Mouse (Mus musculus) hindbrain, embryonic 14.5 days (tissue): ENCODE data around the gene Matn4. TPM values are rescaled to one million over a fixed set of nuclear protein-coding genes. Genes with fewer than 3 reads are reported as not detected.

Experiments used
- ATAC-seq: fragments of 200-750 bp; cut with Nextera tagmentation; 2 replicates; pipeline ENCODE4 v1.8.0; 2017; ENCODE audit warnings: moderate number of reproducible peaks, mild to moderate bottlenecking, moderate TSS enrichment, moderate library complexity; ENCODE audit not compliant: low FRiP score
- DNase-seq: peaks from one replicate; pipeline ENCODE4 v3.0.0-alpha.2; 2015; ENCODE audit warnings: low spot score
- H3K27ac ChIP-seq: fragments of 300-500 bp; sonication (generic); 2 replicates; pipeline ENCODE4 v1.5.1; 2014; ENCODE audit warnings: mild to moderate bottlenecking, moderate library complexity
- H3K27me3 ChIP-seq: fragments of 300-500 bp; sonication (generic); 2 replicates; pipeline ENCODE4 v1.6.1; 2014; ENCODE audit warnings: mild to moderate bottlenecking, low read length, mixed read lengths; ENCODE audit not compliant: control insufficient read depth, insufficient read depth
- H3K36me3 ChIP-seq: fragments of 300-500 bp; sonication (generic); replicated peaks from 2 replicates; pipeline ENCODE4 v1.6.1; 2014; ENCODE audit not compliant: control insufficient read depth, insufficient read depth
- H3K4me1 ChIP-seq: fragments of 300-500 bp; sonication (generic); replicated peaks from 2 replicates; pipeline ENCODE4 v1.6.1; 2014; ENCODE audit warnings: antibody characterized with exemption, low read length, mixed read lengths; ENCODE audit not compliant: control insufficient read depth, insufficient read depth
- H3K4me2 ChIP-seq: fragments of 300-500 bp; sonication (generic); replicated peaks from 2 replicates; pipeline ENCODE4 v1.6.1; 2014; ENCODE audit warnings: mild to moderate bottlenecking, moderate library complexity
- H3K4me3 ChIP-seq: fragments of 300-500 bp; sonication (generic); replicated peaks from 2 replicates; pipeline ENCODE4 v1.5.1; 2014; ENCODE audit warnings: mild to moderate bottlenecking, low read length
- H3K9ac ChIP-seq: fragments of 300-500 bp; sonication (generic); 2 replicates; pipeline ENCODE4 v1.6.1; 2014
- H3K9me3 ChIP-seq: fragments of 300-500 bp; sonication (generic); 2 replicates; pipeline ENCODE4 v1.6.1; 2016; ENCODE audit warnings: low read length; ENCODE audit not compliant: control insufficient read depth
- WGBS: fragments of 180-500 bp; shearing (Covaris S2); extraction: QIAGEN DNeasy Blood & Tissue Kit; methylation state at CpG from one replicate; pipeline ENCODE4 v1.1.7; 2014; 5-methylcytosine and 5-hydroxymethylcytosine counted together
- polyA plus RNA-seq: library from polyadenylated mRNA; unstranded; fragments of >200 nt; fragmentation: Nextera tagmentation; extraction: Ambion mirVana; gene quantifications from 2 replicates; pipeline ENCODE4 v1.2.1, GENCODE M21; 2014

Matn4 gene
- polyA plus RNA-seq, 1 experiment from 2014 or later: 0.75 TPM

DNA sequence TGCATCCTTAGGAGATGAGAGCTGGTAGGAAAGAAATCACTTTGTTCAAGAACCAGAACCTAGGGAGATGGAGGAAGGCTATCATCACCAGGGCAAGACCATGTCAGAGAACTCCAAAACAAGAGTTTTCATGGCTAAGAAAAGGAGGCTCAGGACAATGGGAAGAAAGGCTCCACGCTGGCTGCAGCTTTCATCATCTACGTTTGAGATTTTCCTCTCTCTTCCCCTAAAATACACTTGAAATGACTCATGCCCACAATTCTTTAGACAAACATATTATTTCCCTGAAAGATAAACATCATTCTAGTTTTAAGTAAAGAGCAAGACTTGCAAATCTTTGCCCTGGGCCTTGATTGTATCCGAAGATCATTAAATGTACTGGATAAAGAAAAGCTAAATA lies 33.6 kb downstream of the Matn4 start:
- Histone ChIP-seq H3K4me2 (no peak overlapping the region), H3K9me3 (no peaks in the 10 kb centered on the region), H3K9ac (no peak overlapping the region), H3K4me3 (no peak overlapping the region), H3K4me1 (no peaks in the 10 kb centered on the region), H3K36me3 (no peaks in the 10 kb centered on the region), H3K27ac (no peak overlapping the region), H3K27me3 (no peaks in the 10 kb centered on the region)
- no peak for DNase-seq
- WGBS: 87% methylated on average over 3 of the region's 3 CpGs
- ATAC-seq: no peak

DNA sequence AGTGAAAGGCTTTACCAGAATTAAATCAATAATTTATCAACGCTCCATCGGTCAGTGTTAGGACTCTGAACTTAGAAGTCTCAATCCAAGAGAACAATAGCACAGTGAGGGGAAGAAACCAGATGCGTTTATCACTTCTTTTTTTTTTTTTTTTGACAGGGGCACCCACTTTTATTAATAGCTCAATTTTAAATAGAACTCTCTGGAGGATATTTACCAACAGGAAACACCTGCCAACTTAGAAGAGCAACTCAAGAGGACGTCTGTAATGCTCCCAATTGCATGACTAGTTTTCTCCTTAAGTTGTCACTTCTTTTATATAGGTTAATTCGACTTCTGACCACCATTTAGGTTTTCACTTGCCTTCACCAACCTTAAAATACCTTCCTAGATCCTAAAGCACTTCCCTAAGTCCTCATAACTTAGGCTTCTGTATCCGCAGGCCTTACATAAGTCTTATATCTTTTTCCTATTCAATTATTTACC lies 36.3 kb downstream of the Matn4 start:
- H3K27ac ChIP-seq: no peak overlapping the region
- H3K4me2 ChIP-seq: no peak overlapping the region
- no peaks in the 10 kb centered on the region for H3K4me1 ChIP-seq
- no peak for ATAC-seq
- H3K9ac ChIP-seq: no peak overlapping the region
- no peak overlapping the region for H3K4me3 ChIP-seq
- DNase-seq: no peak
- no peaks in the 10 kb centered on the region for H3K36me3 ChIP-seq
- WGBS: 82% methylated on average over 6 of the region's 6 CpGs
- H3K9me3 ChIP-seq: no peaks in the 10 kb centered on the region
- no peaks in the 10 kb centered on the region for H3K27me3 ChIP-seq

DNA sequence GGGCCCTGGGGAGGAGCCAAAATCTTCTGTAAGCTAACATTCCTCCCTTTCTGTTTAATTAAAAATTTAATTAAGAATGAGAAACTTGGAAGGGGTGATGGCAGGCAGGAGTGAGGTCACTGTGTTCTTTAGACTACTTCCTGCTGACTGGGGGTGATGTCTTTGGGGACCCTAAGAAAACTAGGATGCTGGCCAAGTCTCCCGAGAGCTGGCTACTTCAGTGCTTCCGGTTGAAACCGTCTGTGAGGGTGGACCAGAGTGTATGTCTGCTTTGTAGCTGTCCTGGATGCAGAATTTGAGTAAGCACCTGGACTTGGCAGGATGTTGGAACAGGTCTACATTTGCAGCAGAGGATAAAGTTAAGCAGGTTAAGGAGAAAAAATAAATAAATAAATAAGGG lies 38.0 kb downstream of the Matn4 start:
- Histone ChIP-seq H3K9ac (no peak overlapping the region), H3K36me3 (no peaks in the 10 kb centered on the region), H3K4me1 (no peaks in the 10 kb centered on the region), H3K27me3 (no peaks in the 10 kb centered on the region), H3K9me3 (no peaks in the 10 kb centered on the region), H3K4me3 (no peak overlapping the region), H3K4me2 (no peak overlapping the region), H3K27ac (no peak overlapping the region)
- DNase-seq: no peak
- no peak for ATAC-seq
- WGBS: 66% methylated on average over 3 of the region's 3 CpGs

DNA sequence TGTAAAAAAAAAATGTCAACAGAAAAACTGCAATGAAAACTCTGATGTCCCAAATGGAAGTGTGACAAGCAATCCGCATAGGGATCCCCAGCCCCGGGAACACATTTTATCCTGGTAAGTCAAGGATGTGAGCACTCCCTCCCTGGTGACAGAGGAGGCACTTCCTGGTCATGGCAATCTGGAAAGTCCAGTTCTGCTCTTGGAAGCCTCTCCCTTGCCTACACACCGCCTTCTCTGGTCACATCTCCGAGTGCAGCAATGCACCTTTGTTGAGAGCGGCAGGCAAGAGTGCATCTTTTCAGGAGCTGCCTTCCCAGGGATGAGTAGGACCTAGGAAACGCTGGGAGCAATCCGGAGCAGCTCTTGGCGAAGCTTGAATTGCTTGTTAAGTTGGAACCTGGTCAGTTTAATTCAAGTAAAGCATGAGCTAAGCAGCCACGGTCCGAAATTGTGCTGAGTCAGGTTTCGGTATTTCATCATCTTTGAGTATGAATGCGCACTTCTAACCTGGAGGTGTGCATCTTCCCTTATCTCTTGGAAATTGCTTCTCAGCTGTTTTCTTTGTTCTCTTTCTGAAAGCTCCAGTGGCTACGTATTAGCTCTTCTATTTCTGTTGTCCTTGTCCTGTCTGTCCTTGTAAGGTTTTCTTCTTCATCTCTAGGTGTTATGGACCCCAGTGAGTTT lies 43.8 kb downstream of the Matn4 start:
- Histone ChIP-seq H3K4me3 (no peak overlapping the region), H3K4me2 (no peak overlapping the region), H3K9me3 (no peaks in the 10 kb centered on the region), H3K9ac (no peak overlapping the region), H3K4me1 (no peaks in the 10 kb centered on the region), H3K27me3 (no peaks in the 10 kb centered on the region; the same call in 1 of the 2 replicates), H3K27ac (no peak overlapping the region), H3K36me3 (no peaks in the 10 kb centered on the region)
- ATAC-seq (no peak), DNase-seq (no peak)
- 31% methylated on average over 13 of the region's 13 CpGs for WGBS

DNA sequence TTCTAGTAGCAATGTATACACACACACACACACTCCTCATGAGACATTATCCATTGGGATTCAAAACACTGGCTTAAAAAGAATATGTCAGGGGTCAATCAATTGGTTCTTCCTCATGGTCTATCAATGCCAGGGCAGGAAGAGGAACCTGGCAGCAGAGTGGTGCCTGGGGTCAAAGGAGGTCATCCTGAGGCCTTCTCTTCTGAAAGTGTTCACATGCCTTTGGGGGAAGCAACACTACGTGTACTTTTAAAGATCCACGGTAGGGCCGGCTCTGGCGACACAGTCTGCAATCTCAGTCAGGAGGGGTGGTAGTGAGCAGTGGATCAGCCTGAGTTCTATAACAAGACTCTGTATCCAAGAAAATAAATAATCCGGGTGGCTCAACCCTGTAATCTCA lies 45.3 kb downstream of the Matn4 start:
- H3K36me3 ChIP-seq: no peaks in the 10 kb centered on the region
- no peaks in the 10 kb centered on the region for H3K4me1 ChIP-seq
- DNase-seq (no peak), ATAC-seq (no peak)
- H3K9me3 ChIP-seq: no peaks in the 10 kb centered on the region
- WGBS: 73% methylated on average over 5 of the region's 5 CpGs
- H3K27ac ChIP-seq: no peak overlapping the region
- no peak overlapping the region for H3K4me2 ChIP-seq
- no peak overlapping the region for H3K9ac ChIP-seq
- no peak overlapping the region for H3K4me3 ChIP-seq
- H3K27me3 ChIP-seq: no peaks in the 10 kb centered on the region; the same call in 1 of the 2 replicates

DNA sequence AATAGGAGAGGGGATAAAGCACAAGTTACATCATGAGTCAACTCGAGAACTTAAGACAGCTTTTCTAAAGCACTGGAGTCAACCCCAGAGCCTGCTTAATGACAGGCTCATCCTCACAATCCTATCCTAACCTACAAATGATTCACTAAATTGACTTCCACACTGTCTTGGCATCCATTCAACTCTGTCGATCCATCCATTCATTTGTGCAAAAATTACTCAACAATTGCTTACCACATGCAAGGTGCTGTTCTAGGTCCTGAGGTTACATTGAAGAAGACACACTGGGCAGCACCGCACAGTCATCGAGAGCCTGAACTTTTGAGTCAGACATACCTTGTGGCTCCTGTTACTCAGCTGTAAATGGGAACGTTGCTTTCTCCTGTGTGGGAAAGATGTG lies 45.9 kb downstream of the Matn4 start:
- ATAC-seq (no peak), DNase-seq (no peak)
- H3K4me3 ChIP-seq: no peak overlapping the region
- no peak overlapping the region for H3K4me2 ChIP-seq
- no peak overlapping the region for H3K9ac ChIP-seq
- no peaks in the 10 kb centered on the region; the same call in 1 of the 2 replicates for H3K27me3 ChIP-seq
- no peak overlapping the region for H3K27ac ChIP-seq
- no peaks in the 10 kb centered on the region for H3K36me3 ChIP-seq
- no peaks in the 10 kb centered on the region for H3K9me3 ChIP-seq
- 89% methylated on average over 5 of the region's 5 CpGs for WGBS
- no peaks in the 10 kb centered on the region for H3K4me1 ChIP-seq

DNA sequence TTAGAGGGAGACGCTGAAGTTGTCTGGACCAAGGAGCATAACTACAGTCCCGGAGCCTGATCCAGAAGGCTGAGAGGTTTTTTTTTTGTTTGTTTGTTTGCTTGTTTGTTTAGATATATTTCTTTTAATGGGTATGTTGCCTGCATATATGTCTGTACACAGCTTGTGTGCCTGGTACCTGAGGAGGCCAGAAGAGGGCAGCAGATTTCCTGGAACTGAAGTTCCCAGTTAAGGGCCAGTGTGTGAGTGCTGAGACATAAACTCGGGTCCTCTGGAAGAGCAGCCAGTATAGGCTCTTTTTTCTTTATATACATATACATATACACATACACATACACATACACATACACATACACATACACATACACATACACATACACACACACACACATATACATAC lies 46.6 kb downstream of the Matn4 start:
- 80% methylated on average over 3 of the region's 3 CpGs for WGBS
- Histone ChIP-seq H3K4me1 (no peaks in the 10 kb centered on the region), H3K9ac (no peak overlapping the region), H3K4me3 (no peak overlapping the region), H3K9me3 (no peaks in the 10 kb centered on the region), H3K36me3 (no peaks in the 10 kb centered on the region), H3K4me2 (no peak overlapping the region), H3K27me3 (no peaks in the 10 kb centered on the region; the same call in 1 of the 2 replicates), H3K27ac (no peak overlapping the region)
- DNase-seq (no peak), ATAC-seq (no peak)

DNA sequence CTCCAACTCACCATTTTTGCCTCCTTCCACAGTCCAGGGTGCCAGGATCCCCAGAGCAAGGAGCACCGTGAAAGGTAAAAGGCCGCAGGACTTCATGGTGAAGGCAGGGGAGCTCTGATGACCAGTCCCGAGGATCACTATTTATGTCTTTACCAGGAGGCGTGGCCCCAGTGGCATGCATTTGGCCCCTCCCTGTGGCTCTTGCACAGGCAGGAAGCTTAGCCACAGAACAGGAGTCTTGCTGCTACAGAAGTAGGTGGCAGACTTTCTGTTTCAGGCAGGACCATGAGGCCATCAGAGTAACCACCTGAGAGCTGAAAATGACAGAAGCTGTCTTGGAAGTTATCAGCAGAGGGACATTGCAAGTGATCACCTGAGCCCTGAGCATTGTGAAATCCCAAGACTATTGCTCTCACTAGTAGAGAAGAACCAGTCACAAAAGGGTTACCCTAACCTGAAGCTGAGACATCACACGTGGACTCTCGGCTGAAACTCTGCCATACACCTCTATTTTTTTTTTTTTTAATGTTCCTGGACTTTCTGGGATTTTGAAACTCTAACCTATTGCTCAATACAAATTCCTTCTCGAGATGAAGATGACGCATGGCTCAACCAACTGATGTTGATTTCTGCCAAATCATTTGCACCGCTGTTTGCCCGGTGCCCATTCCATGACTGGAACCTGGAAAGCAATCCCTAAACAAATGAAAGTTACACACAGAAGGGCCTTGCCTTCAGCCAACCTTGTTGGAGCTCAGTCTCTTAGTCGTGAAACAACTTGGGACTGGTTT lies 48.6 kb downstream of the Matn4 start:
- no peak overlapping the region for H3K4me3 ChIP-seq
- H3K4me2 ChIP-seq: no peak overlapping the region
- no peak overlapping the region for H3K9ac ChIP-seq
- H3K27ac ChIP-seq: no peak overlapping the region
- WGBS: 81% methylated on average over 11 of the region's 11 CpGs
- H3K4me1 ChIP-seq: no peaks in the 10 kb centered on the region
- H3K36me3 ChIP-seq: no peaks in the 10 kb centered on the region
- no peaks in the 10 kb centered on the region for H3K9me3 ChIP-seq
- DNase-seq (no peak), ATAC-seq (no peak)
- H3K27me3 ChIP-seq: no peaks in the 10 kb centered on the region; the same call in 1 of the 2 replicates

DNA sequence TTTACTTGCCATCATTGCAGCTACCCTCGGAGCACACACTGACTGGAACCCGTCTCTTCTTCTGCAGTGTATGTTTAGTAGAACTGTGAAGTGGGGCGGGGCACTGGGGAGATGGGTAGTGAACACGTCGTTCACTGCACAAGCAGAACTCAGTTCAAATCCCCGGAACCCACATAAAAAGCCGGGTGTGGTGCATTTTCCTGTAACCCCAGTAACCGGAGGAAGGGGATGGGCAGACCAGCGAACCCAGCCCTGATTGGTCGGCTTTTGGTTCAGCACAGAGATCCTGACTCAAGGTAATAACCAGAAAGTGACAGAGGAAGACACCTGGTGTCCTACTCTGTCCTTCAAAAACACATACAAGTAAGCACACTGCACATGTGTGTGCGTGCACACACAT lies 51.6 kb downstream of the Matn4 start:
- 94% methylated on average over 11 of the region's 11 CpGs for WGBS
- Histone ChIP-seq H3K36me3 (no peaks in the 10 kb centered on the region), H3K27ac (no peak overlapping the region), H3K4me1 (no peaks in the 10 kb centered on the region), H3K9ac (no peak overlapping the region), H3K4me2 (no peak overlapping the region), H3K9me3 (no peaks in the 10 kb centered on the region), H3K27me3 (no peaks in the 10 kb centered on the region), H3K4me3 (no peak overlapping the region)
- ATAC-seq: no peak
- no peak for DNase-seq
